21 mouse cellular contexts compared by ENCODE assay signal in the genomic region with DNA sequence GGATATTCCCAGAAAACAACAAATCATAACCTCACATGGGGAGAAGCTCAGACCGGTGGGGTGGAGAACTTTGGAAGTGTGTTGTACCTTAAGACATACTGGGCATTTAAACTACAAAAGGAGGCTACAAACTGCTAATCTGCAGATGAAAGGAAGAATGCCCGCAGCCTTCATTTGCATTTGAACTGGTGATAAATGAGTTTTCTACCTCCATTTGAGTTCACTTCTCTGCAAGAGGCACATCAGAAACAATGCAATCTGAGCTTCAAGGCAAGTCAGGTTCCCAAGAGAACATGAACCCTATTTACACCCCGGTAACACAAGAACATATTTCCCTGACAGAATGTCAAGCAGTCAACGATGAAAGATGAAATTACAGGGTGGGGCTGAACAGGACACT. TPM values are rescaled to one million over a fixed set of nuclear protein-coding genes. Genes with fewer than 3 reads are reported as not detected.
A peak's percentile ranks its signal among the peaks of the same experiment; 100 is the strongest.
DNase-seq lines count a peak whose midpoint lies in the region; ATAC-seq and TF ChIP-seq lines count a peak whose summit lies in the region.
"Had no signal": no experiment of that assay in that cellular context is flagged by ENCODE, and none has a peak within 500 bp of the region (broad histone marks: within the 10 kb centered on the region; RNA-seq: fewer than 3 reads in every experiment).

No protein-coding gene starts in this region.

- H3K4me3 ChIP-seq in ES-E14 (ENCODE audit: insufficient read depth in 1 of 2, low read depth in 1 of 2, low read length in 2 of 2, poor library complexity in 1 of 2, severe bottlenecking in 1 of 2) = no peak overlapping the region
- no peak overlapping the region for H3K4me3 ChIP-seq in midbrain, embryonic 12.5 days
- H3K4me3 ChIP-seq: erythroblast, embryonic 14.5 days had no signal

- no peaks in the 10 kb centered on the region for H3K36me3 ChIP-seq in ES-E14 (ENCODE audit: control insufficient read depth, insufficient read depth, low read length, poor library complexity, severe bottlenecking)
- H3K36me3 ChIP-seq in midbrain, embryonic 12.5 days = no peaks in the 10 kb centered on the region

- H3K27me3 ChIP-seq in midbrain, embryonic 12.5 days = no peaks in the 10 kb centered on the region

- ATAC-seq in midbrain, embryonic 12.5 days (ENCODE audit: low FRiP score, low read depth) = no peak
- ATAC-seq in monocyte, adult 5-6 weeks (replicated peaks; ENCODE audit: insufficient number of reproducible peaks, low FRiP score, low TSS enrichment, poor library complexity, severe bottlenecking) = no peak
- ATAC-seq: intestine, postnatal 0 days had no signal

- WGBS in midbrain, embryonic 12.5 days = 0% methylated on average over 4 of the region's 4 CpGs

- no peak overlapping the region for H3K27ac ChIP-seq in ES-E14 (ENCODE audit: insufficient read depth, low read depth, low read length, poor library complexity, severe bottlenecking)
- peak overlapping the region; percentile 46; the same call in 1 of the 2 replicates for H3K27ac ChIP-seq in midbrain, embryonic 12.5 days (replicated peaks)

- H3K9me3 ChIP-seq in ES-E14 (ENCODE audit: control insufficient read depth, insufficient read depth, low read depth, low read length) = no peaks in the 10 kb centered on the region
- no peaks in the 10 kb centered on the region for H3K9me3 ChIP-seq in midbrain, embryonic 12.5 days

- no peak overlapping the region for H3K4me2 ChIP-seq in midbrain, embryonic 12.5 days (replicated peaks)
- H3K4me2 ChIP-seq: heart, embryonic 11.5 days; lung, embryonic 14.5 days had no signal

- H3K9ac ChIP-seq in ES-E14 (ENCODE audit: insufficient read depth, low read depth, low read length, poor library complexity, severe bottlenecking) = no peak overlapping the region
- no peak overlapping the region for H3K9ac ChIP-seq in midbrain, embryonic 12.5 days (replicated peaks)
- H3K9ac ChIP-seq: lung, embryonic 14.5 days had no signal

- H3K4me1 ChIP-seq in ES-E14 (ENCODE audit: control insufficient read depth in 2 of 2, insufficient read depth in 2 of 2, low read length in 2 of 2, poor library complexity in 1 of 2) = peaks cover 0 to 2% of the 10 kb centered on the region in 2 experiments; a peak in 1 of 4 replicates
- peaks cover 43% of the 10 kb centered on the region for H3K4me1 ChIP-seq in midbrain, embryonic 12.5 days

- DNase-seq in ES-CJ7 (ENCODE audit: low read depth, low spot score) = peak; percentile 93
- DNase-seq in ES-E14 (ENCODE audit: low read depth, low spot score) = peak; percentile 73
- DNase-seq in embryo, embryonic 9.5 days (ENCODE audit: extremely low spot score) = peak; percentile 24
- no peak for DNase-seq in thymus, adult 18-20 months
- DNase-seq in kidney, postnatal 25 days = no peak
- DNase-seq: cerebellum, adult 2 months; gastrocnemius, postnatal 25 days; heart, postnatal 36 days; kidney, postnatal 14 days; thymus, postnatal 14 days had no signal

- in situ Hi-C loops in ES-E14 (cut with MboI; ENCODE audit: low sequenced_read_pairs in 2 of 2, unreplicated experiment in 2 of 2) = no loop called here

TF ChIP-seq in ES-E14, 5 proteins besides CTCF, POLR2A, EP300 and RAD21:
- TF ChIP-seq ZNF384 (IDR thresholded peaks at IDR 0.05; ENCODE audit: low read depth, low read length) = no peak
- no peak for TF ChIP-seq CHD2 (IDR thresholded peaks at IDR 0.05; ENCODE audit: low read depth, low read length)

RNA-seq across cellular contexts. Expression of gene Pabpc6, which starts 53.2 kb away (rescaled TPM):
- total RNA-seq in ES-E14 (2012; rRNA removed) = 0.90 and 1.2 TPM in 2 replicates
- not detected in 2 replicates for polyA plus RNA-seq in midbrain, embryonic 12.5 days (2016; fragmentation: Nextera tagmentation; extraction: Ambion mirVana)
- total RNA-seq in monocyte, adult 5-6 weeks (2017) = 0.48 TPM in 1 of 3 replicates, not detected in the others
- total RNA-seq: gastrocnemius, postnatal 25 days; heart, postnatal 36 days; layer of hippocampus, postnatal 10 days; left cerebral cortex, postnatal 14 days; liver, adult 2 months; megakaryocyte progenitor cell, adult 5-6 weeks had no signal
- polyA plus RNA-seq: cerebellum, adult 2 months; cortical plate, adult 2 months; erythroblast, embryonic 14.5 days; heart, embryonic 11.5 days; intestine, postnatal 0 days; liver, adult 2 months; lung, embryonic 14.5 days had no signal

Comparison
In these comparisons a context has a peak if more than half of its experiments do, and no peak if none do; other contexts are left out.
1. DNase-seq: peak in ES-CJ7 (single experiment), ES-E14 (single experiment) and embryo, embryonic 9.5 days (single experiment); none in thymus, adult 18-20 months (0 of 2) and kidney, postnatal 25 days (0 of 2).